Mouse (Mus musculus): ENCODE results near the gene Rab30. TPM values are rescaled to one million over a fixed set of nuclear protein-coding genes. Genes with fewer than 3 reads are reported as not detected.

Gene Rab30
- total RNA-seq, 2 experiments from 2014 or later, result 40.1 to 41.2 TPM

GRCm38 (mm10) chr7:92796813-92797212 lies 55.4 kb downstream of the Rab30 start:
- DNase-seq (ENCODE audit: low spot score in 2 of 2), result no peak

- peak; percentile 37 to 39 for DNase-seq (ENCODE audit: low spot score in 2 of 2)
Measured at GRCm38 (mm10) chr7:92799665-92800595, 58.5 kb downstream of the Rab30 start.

- DNase-seq (ENCODE audit: low spot score in 2 of 2), result no peak
Measured at GRCm38 (mm10) chr7:92802158-92802557, 60.8 kb downstream of the Rab30 start.

- no peak for DNase-seq (ENCODE audit: low spot score in 2 of 2)
Measured at GRCm38 (mm10) chr7:92803191-92803590, 61.8 kb downstream of the Rab30 start.

GRCm38 (mm10) chr7:92804919-92805668 lies 63.7 kb downstream of the Rab30 start:
- DNase-seq (ENCODE audit: low spot score in 2 of 2), result no peak

DNA sequence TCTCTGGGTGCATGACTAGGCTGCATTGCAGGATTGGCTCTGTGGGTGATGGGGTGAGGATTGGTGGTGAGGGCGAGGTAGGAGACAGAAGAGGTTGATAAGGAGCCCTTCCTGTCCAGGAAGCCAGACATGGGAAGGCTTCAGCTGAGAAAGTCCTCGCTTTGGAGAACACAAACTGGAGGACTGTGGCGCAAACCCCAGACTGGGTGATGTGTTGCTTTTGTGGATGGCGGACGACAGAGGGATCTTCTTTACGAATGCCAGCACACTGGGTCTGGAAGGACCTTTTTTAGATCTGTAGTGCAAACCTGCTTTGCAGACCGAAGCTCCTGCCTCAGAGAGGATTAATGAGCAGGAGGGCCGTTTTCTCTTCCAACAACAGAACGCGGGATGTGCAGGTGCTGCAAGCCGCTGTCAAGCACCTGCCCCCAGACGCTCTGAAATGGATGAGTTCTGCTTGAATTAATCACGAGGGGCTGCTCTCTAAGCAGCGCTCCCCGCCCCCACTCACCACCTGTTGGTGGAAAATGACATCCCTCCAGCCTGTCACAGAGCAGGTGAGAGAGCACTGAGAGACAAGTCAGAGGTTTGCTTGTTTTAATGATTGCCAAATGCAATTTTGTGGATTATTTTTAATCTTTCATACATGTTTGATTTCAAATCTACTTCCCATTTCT lies 65.2 kb downstream of the Rab30 start:
- peak in 1 of 2 experiments; percentile 28 for DNase-seq (ENCODE audit: low spot score in 2 of 2)

- no peak for DNase-seq (ENCODE audit: low spot score in 2 of 2)
Measured at GRCm38 (mm10) chr7:92807482-92807881, 66.1 kb downstream of the Rab30 start.

GRCm38 (mm10) chr7:92811667-92812279 lies 70.4 kb downstream of the Rab30 start:
- no peak for DNase-seq (ENCODE audit: low spot score in 2 of 2)

- DNase-seq (ENCODE audit: low spot score in 2 of 2), result no peak
Measured at GRCm38 (mm10) chr7:92817242-92817641, 75.8 kb downstream of the Rab30 start.

- no peak for DNase-seq (ENCODE audit: low spot score in 2 of 2)
Measured at GRCm38 (mm10) chr7:92817886-92818285, 76.5 kb downstream of the Rab30 start.

GRCm38 (mm10) chr7:92819656-92820055 lies 78.3 kb downstream of the Rab30 start:
- no peak for DNase-seq (ENCODE audit: low spot score in 2 of 2)

- DNase-seq (ENCODE audit: low spot score in 2 of 2), result no peak
Measured at GRCm38 (mm10) chr7:92820410-92820809, 79.0 kb downstream of the Rab30 start.

DNA sequence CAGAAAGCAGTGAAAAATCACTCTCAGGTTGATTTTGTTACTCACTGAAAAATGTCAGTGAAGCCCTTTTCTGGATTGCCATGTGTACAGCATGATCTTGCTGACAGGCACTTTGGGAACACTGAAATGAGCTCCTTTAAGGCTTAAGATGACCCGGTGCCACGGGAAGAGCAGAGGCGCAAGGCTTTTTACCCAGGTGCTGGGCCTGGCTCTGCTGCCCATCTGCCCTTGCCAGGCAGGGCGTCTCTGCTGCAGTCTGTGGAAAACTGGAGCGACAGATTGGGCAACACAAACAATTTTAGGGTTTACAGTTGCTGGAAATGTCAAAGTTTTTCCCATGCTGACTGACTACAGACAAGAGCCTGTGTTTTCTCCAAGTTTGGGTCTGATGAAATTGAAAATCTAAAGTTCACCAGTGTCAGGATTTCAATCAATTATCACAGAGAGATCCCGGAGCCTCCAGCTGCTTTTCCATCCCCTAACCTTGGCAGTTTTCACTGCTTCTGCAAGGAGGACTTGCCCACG lies 79.6 kb downstream of the Rab30 start:
- no peak for DNase-seq (ENCODE audit: low spot score in 2 of 2)

DNA sequence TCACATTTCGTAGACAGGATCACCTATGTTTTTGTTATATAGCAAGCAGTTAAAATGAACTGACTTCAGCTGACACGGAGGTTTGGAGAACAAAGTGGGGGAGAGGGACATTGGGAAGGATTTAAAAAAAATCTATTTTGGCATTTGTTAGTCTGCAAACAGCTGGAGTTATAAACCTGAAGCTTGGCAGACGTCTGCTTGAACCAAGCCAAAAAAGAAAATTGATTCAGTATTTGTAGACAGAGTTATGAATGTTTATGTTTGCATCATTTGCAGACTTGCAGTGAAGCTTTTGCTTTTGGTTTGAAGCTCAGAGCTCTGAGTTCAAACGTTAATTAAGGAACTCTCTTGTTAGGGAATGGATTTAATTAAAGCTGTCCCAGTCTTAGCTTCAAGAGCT lies 80.5 kb downstream of the Rab30 start:
- DNase-seq (ENCODE audit: low spot score in 2 of 2), result no peak

DNA sequence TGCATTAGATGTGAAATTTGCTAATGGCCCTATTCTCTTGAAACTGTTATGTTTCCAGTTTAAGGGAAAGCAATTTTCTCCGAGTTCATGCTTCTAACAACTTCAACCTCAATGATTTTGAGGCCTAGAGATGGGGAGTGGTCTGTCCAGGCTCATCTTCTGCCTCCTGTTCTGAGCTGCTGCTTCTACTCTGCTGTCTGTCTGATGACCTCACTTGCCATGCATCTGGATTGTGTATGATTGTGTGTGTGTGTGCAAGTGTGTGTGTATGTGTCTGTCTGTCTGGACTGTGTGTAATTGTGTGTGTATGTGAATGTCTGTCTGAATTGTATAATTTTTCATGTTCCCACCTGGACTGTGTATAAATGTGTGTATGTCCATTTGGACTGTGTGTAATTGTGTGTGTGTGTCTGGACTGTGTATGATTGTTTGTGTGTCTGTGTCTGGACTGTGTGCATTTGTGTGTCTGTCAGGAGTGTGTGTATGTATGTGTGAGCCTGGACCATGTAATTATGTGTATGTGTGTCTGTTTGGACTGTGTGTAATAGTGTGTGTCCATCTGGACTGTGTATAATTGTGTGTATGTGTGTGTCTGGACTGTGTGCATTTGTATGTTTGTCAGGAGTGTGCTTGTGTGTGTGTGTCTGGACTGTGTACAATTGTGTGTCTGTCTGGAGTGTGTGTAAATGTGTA lies 81.2 kb downstream of the Rab30 start:
- DNase-seq (ENCODE audit: low spot score in 2 of 2), result no peak

GRCm38 (mm10) chr7:92826248-92826647 lies 84.8 kb downstream of the Rab30 start:
- no peak for DNase-seq (ENCODE audit: low spot score in 2 of 2)

GRCm38 (mm10) chr7:92827981-92828380 lies 86.6 kb downstream of the Rab30 start:
- no peak for DNase-seq (ENCODE audit: low spot score in 2 of 2)

- no peak for DNase-seq (ENCODE audit: low spot score in 2 of 2)
Measured at GRCm38 (mm10) chr7:92832395-92832794, 91.0 kb downstream of the Rab30 start.

GRCm38 (mm10) chr7:92834391-92834790 lies 93.0 kb downstream of the Rab30 start:
- DNase-seq (ENCODE audit: low spot score in 2 of 2), result no peak

- no peak for DNase-seq (ENCODE audit: low spot score in 2 of 2)
Measured at GRCm38 (mm10) chr7:92836447-92836846, 95.0 kb downstream of the Rab30 start.

All from layer of hippocampus, postnatal 14 days (tissue).